Mouse (Mus musculus): ENCODE data around the gene Gphb5. TPM values are rescaled to one million over a fixed set of nuclear protein-coding genes. Genes with fewer than 3 reads are reported as not detected.

The Gphb5 gene
- polyA plus RNA-seq, 1 experiment from 2014 or later = not detected

Other genes with a start within 250 kb of the Gphb5 start
- gene Kcnh5, start 239.4 kb downstream of the Gphb5 start, polyA plus RNA-seq (2016; fragmentation: Nextera tagmentation; extraction: Ambion mirVana) = 0.67 and 0.68 TPM in 2 replicates
- 23.4 and 25.6 TPM in 2 replicates for gene Rhoj, start 108.5 kb downstream of the Gphb5 start, polyA plus RNA-seq (2016; fragmentation: Nextera tagmentation; extraction: Ambion mirVana)
- gene Ppp2r5e, start 179.5 kb upstream of the Gphb5 start, polyA plus RNA-seq (2016; fragmentation: Nextera tagmentation; extraction: Ambion mirVana) = 15.0 and 16.2 TPM in 2 replicates